Mouse (Mus musculus): ENCODE measurements around the gene Cadps.

Gene Cadps

DNA sequence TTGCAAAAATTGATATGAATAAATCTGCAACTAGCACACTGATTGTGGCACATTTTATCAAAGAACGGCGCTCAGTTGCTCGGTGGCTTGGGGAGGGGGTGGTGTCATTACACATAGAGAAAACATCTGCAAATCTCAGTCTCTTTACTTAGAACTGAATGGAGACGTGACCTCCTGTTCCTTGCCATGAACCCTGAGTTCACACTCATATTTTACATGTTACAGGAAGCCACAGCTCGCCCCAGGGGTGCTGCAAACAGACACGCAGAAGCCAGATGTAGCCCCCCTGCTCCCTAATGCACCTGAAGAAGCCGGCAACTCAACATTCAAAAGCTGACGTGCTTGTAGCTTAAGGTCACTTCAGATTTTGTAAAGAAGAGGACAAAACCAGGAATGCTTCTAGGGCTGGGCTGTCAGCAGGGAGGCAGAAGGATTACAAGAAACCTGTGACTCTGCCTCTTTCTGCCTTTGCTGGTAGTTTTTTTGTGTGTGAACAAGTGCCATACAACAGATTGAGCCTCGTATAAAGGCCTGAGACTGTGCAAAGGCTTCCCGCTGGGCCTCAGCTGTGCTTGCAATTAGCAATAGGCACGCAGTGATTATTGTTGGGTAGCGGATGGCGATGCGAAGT lies 434.0 kb downstream of the Cadps start:
- DNase-seq (ENCODE audit: low spot score) = peak; percentile 79

DNA sequence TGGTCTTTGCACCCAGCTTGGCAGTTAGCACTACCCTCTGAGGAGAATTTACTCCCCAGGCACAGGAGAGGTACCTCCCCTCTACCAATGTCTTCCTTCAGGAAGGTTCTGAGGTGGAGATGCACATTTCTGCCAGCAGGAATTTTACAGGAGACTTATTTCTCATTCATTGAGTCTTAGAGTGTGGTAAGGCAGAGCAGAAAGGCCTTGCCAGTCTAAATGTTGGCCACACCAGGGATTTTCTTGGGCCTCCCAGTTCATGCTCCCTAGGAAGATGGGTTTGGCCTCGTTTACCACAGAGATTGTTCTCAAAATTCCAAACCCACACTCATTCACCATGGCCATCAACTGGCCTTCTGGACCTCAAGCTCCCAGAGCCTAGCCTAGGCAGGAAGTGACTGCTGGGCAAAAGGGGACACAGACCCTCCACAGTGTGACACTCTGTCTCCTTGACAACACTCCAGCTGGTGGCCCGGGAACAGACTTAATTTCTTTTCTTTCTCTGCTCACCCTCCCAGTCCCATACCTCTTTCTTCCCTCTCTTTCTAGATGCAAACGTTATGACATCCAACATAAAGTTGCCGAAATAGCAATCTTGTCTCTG lies 434.6 kb downstream of the Cadps start:
- peak; percentile 76 for DNase-seq (ENCODE audit: low spot score)

DNA sequence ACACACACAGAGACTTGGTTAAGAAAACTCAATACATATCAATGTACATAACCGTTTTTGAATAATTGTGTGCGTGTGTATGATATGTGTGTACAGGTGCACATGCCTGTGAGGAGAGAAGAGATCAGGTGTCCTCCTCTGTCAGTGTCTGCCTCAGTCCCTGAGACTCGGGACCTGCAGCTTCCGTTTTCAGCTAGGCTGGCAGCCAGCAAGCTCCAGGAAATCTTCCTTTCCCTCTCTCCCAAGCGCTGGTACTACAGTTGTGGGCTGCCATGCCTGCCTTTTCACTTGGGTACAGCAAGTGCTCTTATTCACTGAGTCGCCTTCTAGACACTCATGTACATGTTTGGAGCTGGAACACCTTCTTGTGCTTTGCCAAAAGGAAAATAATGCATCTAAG lies 435.7 kb downstream of the Cadps start:
- no peak for DNase-seq (ENCODE audit: low spot score)

DNA sequence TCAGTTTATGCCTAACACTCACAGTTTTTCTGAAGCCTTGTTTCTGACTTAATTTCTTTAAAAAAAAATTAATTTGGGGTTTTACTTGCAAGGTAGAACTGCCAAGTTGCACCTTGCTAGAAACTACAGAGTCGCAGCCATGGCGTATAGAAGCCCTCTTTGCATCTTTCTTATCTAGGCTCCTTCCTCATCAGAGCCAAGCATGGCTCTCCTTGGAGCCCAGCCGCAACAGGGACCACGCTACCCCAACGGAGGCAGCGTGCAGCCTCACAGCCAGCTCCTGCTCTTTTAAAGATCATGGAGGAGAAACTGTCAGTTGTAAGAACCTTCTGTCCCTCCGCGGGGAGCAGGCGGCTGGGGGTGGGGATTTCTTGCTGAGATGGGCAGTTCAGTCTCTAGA lies 445.0 kb downstream of the Cadps start:
- no peak for DNase-seq (ENCODE audit: low spot score)

DNA sequence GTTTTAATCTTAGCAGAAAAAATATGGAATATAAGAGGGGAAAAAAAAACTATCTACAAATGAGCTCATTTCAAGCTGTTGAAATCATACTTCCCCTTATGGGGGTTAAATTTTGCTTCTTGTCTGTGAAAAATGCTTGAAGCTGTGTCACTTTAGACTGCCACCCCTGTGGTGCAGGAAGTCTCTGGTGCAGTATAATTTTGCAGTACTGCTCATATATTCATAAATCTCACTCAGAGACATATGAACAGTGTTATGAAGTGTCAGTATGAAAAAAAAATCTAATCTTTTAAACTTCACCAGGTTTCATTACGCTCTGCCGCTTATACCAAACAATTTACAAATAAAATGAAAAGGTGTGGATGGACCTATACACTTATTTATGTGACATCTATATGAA lies 445.6 kb downstream of the Cadps start:
- DNase-seq (ENCODE audit: low spot score) = no peak

DNA sequence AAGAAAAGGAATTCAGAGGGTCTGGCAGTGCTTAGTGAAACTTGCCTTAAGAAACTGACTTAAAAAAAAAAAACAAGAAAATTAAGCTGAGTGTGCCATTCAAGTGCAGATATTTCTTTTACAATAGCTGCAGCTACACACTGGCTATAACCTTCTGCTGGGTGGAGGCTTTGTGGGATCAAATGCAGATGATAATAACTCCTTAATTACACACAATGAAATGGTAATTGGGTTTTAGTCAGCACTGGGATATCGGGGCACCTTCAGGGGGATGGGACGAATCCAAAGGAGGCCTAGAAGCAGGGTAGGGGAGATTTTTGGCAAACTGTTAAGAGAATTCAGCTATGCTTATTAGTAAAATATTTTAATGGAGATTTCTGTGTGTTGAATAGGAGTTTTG lies 447.4 kb downstream of the Cadps start:
- no peak for DNase-seq (ENCODE audit: low spot score)

DNA sequence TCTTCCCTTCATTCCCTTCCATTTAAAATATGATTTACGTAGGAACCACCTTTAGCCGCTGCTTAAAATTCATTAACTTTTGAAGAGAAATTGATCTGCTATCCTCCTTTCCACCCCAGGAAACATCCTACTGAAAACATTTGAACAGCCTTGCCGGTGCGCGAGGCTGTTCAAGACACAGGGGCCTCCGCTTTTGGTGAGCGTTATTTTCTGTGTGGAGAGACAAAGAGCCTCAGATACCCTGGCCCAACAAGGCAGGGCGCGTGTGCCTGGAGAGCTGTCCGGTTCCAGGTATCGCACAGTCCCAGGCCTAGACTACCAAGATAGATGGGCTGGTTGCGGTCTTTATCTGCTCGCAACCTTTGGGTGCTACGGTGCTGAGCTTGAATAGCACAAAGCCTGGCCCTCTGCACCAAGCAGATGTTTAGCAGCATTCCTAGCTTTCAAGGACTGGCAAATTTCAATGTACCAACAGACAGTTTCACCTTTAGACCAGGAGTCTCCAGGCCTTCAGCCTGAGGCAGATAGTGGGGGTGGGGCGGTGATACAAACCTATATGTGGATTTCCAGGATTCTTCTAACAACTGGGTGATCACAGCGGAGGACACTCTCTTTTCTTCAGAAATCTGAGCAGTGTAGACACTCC lies 472.5 kb downstream of the Cadps start:
- peak; percentile 44 for DNase-seq (ENCODE audit: low spot score)

DNA sequence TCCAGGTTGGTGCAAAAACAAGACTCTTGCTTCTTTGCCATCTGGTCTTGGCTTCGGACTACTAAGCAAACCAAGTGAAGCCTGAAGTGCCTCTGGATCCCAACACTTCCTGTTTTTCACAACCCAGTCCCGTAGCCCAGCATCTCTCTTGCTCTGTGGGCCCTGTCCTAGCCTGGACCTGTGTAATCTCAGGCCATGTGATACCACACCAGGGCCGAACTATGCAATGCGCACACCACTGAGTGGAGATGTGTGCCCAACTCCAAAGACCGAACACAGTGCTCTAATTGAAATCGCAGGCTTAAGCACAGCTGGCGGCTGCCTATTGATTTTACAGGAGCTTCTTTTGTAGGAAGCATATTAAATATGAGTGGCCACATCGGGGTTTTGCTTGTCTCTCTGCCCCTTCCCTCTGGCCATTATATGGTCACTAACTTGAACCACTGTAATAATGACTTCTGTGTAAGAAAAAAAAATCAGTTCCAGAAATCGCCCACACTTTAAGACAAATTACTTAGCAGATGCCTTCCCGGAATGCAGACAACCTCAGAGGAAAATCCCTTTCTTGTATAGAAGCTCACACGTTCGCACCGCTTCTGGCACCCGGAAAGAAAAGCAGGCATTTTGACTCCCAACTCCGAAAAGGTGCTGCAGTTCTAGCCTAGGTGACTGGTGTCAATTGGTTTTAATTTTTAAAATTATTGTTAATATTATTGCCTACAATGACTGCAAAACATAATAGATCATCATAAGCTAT lies 473.4 kb downstream of the Cadps start:
- peak; percentile 46 for DNase-seq (ENCODE audit: low spot score)

DNA sequence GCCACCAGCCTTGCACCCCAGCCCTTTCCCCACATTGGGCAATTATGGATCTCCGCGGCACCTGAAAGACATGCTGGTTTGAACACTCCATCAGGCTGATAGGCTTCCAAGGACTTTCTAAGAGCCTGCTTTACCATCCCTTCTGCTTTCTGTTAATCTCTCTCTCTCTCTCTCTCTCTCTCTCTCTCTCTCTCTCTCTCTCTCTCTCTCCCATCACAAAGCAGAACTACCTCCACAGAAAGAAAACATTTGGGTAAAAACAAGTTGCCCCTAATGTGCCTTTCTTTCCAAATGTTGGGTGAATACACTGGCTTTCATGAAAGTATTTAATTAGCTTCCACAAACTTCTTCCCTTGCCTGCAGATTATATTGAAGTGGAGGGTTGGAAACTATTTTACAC lies 474.8 kb downstream of the Cadps start, which contains the start of gene Fezf2:
Gene Fezf2 (minus strand): TSS at position 101 of the 400 bp plus-strand sequence.
- no peak for DNase-seq (ENCODE audit: low spot score)

DNA sequence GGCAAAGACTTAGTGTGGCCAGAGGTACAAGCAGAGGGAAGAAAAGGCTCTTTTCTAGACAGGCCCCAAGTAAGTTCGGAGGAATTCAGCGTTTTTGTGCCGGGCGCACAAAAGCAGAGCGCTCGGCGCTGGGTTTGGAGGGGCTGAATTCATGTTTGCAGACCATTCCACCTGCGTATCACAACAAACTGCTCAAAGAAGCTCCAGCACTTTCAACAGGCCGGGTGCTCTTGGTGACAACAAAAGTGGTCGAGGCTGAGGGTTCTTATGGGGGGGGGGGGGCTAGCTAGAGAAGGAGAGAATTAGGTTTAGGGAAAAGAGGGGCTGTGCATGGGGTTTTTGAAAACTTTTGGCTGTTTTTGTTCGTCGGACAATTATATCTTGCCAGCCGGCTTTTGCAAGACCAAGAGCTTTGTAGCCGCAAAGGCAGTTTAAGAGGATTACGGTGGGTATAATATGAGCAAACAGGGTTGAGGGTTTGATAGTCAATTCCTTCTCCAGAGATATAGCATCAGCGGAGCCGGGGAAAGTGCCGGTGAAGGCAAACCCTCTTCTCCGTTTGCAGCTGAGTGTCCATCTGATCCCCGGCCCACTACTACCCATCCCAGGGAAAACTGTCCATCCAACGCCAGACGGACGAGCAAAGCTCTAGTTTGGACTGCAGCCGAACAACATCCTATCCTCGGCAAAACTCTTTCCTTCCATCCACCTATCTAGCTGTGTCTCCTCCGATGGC lies 475.8 kb downstream of the Cadps start:
- peak; percentile 68 for DNase-seq (ENCODE audit: low spot score)

DNA sequence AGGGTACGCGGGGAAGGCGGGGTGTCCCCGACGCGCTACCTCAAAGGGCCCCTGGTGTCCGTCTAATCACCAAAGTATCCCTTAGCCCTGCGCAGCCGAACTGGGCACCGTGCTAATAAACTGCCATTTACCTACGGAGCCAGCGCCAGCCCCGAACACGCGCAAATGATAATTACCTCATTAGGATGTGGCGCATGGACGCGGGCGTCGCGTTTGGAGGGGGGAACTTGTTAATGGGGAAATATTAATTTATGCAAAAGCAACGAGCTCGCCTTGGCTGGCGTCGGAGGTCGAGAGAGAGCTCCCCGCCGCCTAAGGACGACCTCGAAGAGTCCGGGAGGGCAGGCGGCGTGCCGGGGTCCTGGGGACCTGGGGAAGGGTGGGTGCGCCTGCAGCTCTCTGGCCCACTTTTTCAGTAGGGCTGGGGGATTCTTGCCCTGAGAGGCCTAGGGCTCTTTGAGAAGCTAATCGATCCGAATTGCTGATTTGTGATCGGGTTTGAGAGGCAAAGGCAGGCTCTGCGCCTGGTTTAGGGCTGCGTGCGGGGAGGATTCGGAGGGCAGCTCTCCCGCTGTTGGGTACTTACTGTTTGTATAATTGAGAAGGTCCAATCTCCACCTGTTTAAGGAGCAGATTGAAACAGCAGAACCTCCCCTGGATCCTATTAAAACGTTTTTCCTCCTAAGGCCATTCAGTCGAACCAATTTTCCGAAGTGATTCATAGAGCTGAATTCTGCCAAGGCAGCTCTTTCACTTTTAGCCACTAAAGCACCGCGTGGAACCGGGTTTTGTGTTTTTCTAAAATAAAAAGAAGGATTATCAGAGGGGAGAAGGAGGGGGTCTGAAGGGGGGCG lies 476.6 kb downstream of the Cadps start:
- peak; percentile 69 for DNase-seq (ENCODE audit: low spot score)

DNA sequence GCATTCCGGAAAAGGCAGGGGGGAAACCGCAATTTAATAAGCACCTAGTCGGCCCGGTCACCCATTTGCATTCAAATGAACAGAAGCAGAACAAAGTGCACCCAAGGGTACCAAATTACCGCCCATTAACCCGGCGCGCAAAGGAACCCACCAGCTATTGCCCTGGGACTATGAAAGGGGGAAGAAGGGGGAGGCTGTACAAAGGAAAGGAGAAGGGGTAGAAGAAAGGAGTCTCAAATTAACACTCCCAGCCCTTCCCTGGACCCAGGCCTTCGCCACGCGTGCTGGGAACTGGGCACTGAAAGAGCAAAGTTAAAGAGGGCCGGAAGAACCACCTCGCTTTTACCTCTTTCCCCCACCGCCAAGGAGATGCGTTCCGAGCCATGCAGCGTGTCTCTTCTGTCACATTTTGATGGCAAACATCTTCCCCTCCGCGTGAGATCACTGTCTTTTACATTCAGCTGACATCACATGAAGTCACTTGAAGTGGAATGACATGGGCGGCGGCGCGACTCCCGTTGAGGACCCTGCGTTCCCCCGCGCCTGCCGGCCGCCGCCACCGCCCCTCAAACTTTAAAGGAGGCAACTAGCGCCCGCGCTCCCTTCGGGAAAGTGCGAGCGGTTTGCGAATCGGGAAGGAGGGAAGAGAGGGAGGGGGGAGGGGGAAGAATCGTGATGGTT lies 477.5 kb downstream of the Cadps start:
- DNase-seq (ENCODE audit: low spot score) = peak; percentile 46

DNA sequence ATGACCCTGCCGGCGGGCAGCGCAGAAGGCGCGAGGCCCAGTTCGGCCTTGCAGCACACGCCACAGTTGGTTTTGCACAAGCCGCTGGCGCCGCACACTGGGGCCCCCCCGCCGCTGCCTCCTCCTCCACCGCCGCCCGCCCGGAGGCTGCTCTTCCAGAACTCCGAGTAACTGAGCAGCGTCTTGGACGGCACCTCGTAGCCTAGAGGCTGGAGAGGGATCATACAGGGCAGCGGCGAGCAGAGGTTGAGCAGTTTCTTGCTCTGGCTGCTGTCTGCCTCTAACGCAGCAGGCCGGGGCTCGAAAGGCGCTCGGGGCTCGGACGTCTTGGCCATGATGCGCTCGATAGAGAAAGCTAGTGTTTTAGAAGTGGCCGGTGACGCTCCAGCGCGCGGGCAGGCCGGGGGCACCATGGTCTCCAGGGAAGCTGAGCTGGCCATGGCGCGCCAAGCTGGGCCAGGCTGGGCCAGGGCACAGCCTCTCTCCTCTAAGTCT lies 478.1 kb downstream of the Cadps start:
- peak; percentile 54 for DNase-seq (ENCODE audit: low spot score)

DNA sequence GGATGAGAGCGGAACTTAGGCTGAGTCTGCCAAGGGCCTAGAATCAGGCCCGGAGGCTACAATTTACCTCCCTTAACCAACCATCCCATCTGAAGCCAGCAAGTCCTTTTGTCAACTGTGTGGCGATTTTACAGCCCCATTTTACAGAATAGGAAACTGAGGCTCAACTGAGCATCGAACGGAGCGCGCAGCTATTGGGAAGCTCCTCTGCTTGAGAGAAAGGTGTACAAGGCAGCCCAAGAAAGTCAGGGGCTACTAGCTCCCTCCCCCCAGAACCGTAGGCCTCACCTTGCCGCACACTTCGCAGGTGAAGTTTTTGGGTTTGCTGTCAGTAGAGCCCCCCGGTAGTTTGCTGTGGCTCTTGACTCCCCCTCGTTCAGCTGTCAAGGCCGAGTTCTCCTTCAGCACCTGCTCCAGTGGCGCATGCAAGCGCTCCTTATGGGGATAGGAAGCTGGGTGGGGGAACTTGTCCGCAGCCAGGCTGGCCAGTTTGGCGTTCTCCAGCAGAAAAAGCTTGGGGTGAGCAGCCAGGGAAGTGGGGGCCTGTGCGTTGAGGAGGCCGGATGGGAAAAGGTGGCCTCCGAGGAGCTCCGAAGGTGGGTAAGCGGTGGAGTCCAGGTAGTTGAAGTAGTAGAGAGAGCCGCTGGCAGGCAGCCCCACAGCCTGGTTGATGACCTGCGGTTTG lies 478.7 kb downstream of the Cadps start:
- DNase-seq (ENCODE audit: low spot score) = no peak

DNA sequence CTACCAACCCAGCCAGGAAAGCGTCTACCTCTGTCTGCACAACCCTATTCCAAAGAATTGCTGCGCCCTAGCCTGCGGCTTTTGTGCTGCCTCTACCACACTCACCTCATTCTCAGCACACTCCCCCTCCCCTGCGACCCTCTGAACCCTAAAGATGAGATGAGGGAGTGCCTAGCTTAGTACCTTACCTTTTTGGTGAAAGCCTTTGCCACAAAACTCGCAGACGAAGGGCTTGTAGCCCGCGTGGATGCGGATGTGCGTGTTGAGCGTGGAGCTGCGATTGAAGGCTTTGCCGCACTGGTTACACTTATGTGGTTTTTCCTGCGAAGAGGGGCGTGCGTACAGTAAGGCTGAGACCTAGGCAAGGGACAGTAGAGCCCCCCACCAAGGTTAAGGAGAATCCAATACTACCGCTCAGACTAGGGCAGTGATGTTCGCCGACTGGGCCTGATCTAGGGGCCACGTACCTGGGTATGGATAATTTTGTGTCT lies 479.4 kb downstream of the Cadps start:
- peak; percentile 58 for DNase-seq (ENCODE audit: low spot score)

DNA sequence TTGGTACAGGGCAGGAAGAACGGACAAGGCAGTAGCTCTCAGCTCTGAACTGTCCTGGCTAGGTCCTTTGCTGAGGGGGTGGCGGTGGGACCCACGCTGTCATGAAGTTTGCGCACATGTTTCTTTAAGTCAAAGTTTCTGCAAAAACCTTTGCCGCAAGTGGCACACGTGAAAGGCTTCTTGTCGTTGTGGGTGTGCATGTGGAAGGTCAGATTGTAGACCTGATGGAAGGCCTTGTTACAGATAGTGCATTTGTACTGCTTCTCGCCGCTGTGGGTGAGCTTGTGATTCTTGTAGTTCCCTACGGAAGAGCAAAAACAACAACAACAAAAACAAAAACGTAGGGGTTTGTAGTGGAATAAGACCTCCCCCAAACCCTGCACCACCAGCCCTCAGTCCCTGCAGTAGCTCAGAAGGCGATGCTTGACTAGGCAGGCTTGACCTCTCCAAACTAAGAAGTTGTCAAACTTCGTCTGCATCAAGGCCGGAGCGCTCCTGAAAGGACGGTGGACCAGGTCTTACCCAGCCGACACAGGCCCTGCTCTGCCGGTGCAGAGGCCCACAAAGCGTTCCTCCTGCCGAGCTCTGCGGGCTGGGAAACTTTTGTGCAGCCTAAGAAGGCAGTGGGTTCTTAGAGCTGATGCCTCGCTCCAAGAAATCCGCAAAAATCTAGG lies 480.3 kb downstream of the Cadps start:
- peak; percentile 63 for DNase-seq (ENCODE audit: low spot score)

DNA sequence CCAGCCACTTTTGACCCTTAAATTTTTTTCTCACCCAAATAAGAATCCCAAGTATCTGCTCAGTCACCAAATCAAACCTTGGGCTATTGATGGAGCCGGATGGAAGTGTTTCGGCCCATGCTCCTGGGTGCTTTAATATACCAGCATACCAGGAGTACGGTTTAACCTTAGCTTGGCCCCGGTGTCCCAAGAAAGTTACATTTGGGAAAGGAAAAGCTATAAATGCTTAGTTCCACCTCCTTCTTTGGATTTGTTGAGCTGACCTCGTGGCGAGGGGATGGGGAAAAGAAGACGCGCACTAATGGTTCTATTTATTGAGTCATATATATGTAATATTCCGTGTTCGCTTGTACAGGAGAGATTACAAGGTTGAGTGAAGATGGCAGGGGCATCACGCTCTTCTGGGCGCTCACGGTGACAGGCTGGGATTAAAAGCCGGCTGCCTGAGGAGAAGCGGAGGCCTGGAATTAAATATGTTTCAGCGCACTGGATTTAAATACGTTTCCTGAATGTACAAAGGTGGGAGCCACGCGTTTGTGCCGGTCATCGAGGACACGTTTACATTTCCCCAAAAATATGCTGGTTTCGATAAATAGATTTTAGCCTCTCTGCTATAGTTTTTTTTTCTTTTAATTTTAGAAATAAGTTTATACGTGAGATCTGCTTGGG lies 481.0 kb downstream of the Cadps start:
- peak; percentile 54 for DNase-seq (ENCODE audit: low spot score)

DNA sequence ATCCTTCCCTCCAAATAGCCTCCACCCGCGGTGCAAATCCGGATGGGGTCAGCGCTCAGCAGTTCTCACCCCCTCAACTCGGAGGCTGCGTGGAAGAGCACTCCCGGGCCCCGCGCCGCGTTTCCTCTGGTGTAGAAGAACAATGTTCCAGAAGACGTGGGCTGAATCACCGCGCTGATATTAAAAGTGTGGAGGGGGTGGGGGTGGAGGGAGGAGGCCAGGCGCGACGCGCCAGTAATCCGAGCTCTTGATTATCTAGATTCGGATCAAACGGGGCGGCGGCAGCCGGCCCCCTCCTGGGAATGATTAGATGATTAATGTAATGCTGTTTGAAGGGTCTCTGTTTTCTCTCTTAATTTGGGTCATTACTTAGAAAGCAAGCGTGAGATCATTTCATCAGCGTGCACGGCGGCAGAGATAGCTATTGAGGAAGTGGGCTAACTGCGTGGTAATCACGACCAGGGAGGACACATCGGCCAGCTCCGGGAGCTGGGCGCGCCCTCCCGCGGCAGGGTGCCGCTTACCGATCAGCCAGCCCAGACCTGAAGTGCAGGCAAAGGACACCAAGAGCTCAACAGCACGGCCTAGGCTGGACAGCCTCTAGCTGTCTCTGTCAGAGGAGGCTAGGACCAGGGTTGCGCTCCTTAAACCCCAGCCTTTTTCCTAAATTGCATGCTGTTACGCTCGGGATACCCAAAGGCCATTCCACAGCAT lies 481.6 kb downstream of the Cadps start:
- peak; percentile 65 for DNase-seq (ENCODE audit: low spot score)

Data from embryo, embryonic 10.5 days (tissue).